Comparison of ENCODE assay signal across 7 mouse cellular contexts in the genomic region with DNA sequence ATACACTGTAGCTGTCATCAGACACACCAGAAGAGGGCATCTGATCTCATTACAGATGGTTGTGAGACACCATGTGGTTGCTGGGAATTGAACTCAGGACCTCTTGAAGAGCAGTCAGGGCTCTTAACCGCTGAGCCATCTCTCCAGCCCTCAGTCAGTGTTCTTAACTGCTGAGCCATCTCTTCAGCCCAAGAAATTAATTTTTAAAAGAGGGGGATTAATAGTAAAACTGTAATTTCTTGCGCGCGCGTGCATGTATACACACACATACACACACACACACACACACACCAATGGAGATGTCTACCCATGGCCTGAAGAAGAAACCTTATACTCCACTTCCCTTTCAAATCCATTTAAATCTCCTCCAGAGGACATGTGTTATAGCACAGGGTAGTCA. TPM values are rescaled to one million over a fixed set of nuclear protein-coding genes. Genes with fewer than 3 reads are reported as not detected.
DNase-seq lines count a peak whose midpoint lies in the region; ATAC-seq lines count a peak whose summit lies in the region.
"Not testable (repeated sequence)": the region's sequence is repeated elsewhere in the genome, so short reads cannot be mapped to it uniquely, and the experiment has no call there.
"Had no signal": no experiment of that assay in that cellular context is flagged by ENCODE, and none has a peak within 500 bp of the region (broad histone marks: within the 10 kb centered on the region; RNA-seq: fewer than 3 reads in every experiment).

No protein-coding gene starts in this region.

- not testable (repeated sequence) for H3K4me2 ChIP-seq in intestine, embryonic 14.5 days (ENCODE audit: low read length); liver, embryonic 11.5 days

- not testable (repeated sequence) for H3K4me1 ChIP-seq in heart, embryonic 10.5 days; intestine, embryonic 14.5 days (replicated peaks; ENCODE audit: control insufficient read depth, insufficient read depth, low read length); liver, embryonic 11.5 days (replicated peaks; ENCODE audit: control insufficient read depth, insufficient read depth, low read length)

- H3K9ac ChIP-seq in intestine, embryonic 14.5 days (ENCODE audit: low read length); liver, embryonic 11.5 days (ENCODE audit: low read depth, low read length): not testable (repeated sequence)

- ATAC-seq in intestine, embryonic 14.5 days (replicated peaks; ENCODE audit: low FRiP score, low TSS enrichment, low read depth); liver, embryonic 11.5 days (replicated peaks; ENCODE audit: low FRiP score): not testable (repeated sequence)

- WGBS in heart, embryonic 10.5 days, result 99% methylated on average over 5 of the region's 5 CpGs
- 97% methylated on average over 5 of the region's 5 CpGs for WGBS in intestine, embryonic 14.5 days
- 98% methylated on average over 5 of the region's 5 CpGs for WGBS in liver, embryonic 11.5 days

- H3K36me3 ChIP-seq in heart, embryonic 10.5 days, result peaks cover 39% of the 10 kb centered on the region
- H3K36me3 ChIP-seq in intestine, embryonic 14.5 days (ENCODE audit: control insufficient read depth, insufficient read depth, low read length), result peaks cover 36% of the 10 kb centered on the region
- H3K36me3 ChIP-seq in liver, embryonic 11.5 days (ENCODE audit: control insufficient read depth, insufficient read depth, low read length), result peaks cover 24% of the 10 kb centered on the region; the same call in 1 of the 2 replicates

- not testable (repeated sequence) for H3K27ac ChIP-seq in heart, embryonic 10.5 days; intestine, embryonic 14.5 days (ENCODE audit: low read depth); liver, embryonic 11.5 days (ENCODE audit: low read depth, low read length)

- DNase-seq in 416B (ENCODE audit: low read depth), result peak; percentile 6
- DNase-seq in heart, adult 11 months, result peak; percentile 51
- peak; percentile 51 for DNase-seq in heart, embryonic 10.5 days (ENCODE audit: low spot score)
- peak; percentile 18 for DNase-seq in intestine, embryonic 14.5 days (ENCODE audit: low spot score)
- DNase-seq in liver, embryonic 11.5 days (ENCODE audit: low spot score), result peak; percentile 20

- not testable (repeated sequence) for H3K9me3 ChIP-seq in heart, embryonic 10.5 days; intestine, embryonic 14.5 days (ENCODE audit: control insufficient read depth, low read length); liver, embryonic 11.5 days (ENCODE audit: control insufficient read depth, low read length)

- H3K27me3 ChIP-seq in heart, embryonic 10.5 days (ENCODE audit: insufficient read depth, poor library complexity, severe bottlenecking); intestine, embryonic 14.5 days (replicated peaks; ENCODE audit: control insufficient read depth, insufficient read depth, low read length); liver, embryonic 11.5 days (replicated peaks; ENCODE audit: control insufficient read depth, insufficient read depth, low read length): not testable (repeated sequence)

- not testable (repeated sequence) for H3K4me3 ChIP-seq in heart, embryonic 10.5 days; intestine, embryonic 14.5 days (ENCODE audit: low read depth, low read length); liver, embryonic 11.5 days (ENCODE audit: low read depth, low read length)

RNA-seq across cellular contexts. Expression of gene Rbm28, which starts 3.5 kb away (rescaled TPM):
- 30.0 and 44.4 TPM in 2 replicates for polyA plus RNA-seq in heart, embryonic 10.5 days (2016; fragmentation: Nextera tagmentation; extraction: Ambion mirVana)
- polyA plus RNA-seq in intestine, embryonic 14.5 days (2014; fragmentation: Nextera tagmentation; extraction: Ambion mirVana), result 44.6 and 49.7 TPM in 2 replicates
- polyA plus RNA-seq in liver, embryonic 11.5 days (2014; fragmentation: Nextera tagmentation; extraction: Ambion mirVana), result 48.4 and 54.6 TPM in 2 replicates

RNA-seq across cellular contexts. Expression of gene Prrt4, which starts 18.1 kb away (rescaled TPM):
- 3.2 and 4.3 TPM in 2 replicates for polyA plus RNA-seq in heart, embryonic 10.5 days (2016; fragmentation: Nextera tagmentation; extraction: Ambion mirVana)
- polyA plus RNA-seq in intestine, embryonic 14.5 days (2014; fragmentation: Nextera tagmentation; extraction: Ambion mirVana), result 0.52 and 0.78 TPM in 2 replicates
- 0.34 and 0.55 TPM in 2 replicates for polyA plus RNA-seq in liver, embryonic 11.5 days (2014; fragmentation: Nextera tagmentation; extraction: Ambion mirVana)
- polyA plus RNA-seq: activated CD4-positive, CD25-positive, alpha-beta regulatory T cell, adult 4 months; G1E had no signal

RNA-seq across cellular contexts. Expression of gene Impdh1, which starts 54.9 kb away (rescaled TPM):
- polyA plus RNA-seq in heart, embryonic 10.5 days (2016; fragmentation: Nextera tagmentation; extraction: Ambion mirVana), result 50.7 and 54.0 TPM in 2 replicates
- 47.5 and 48.1 TPM in 2 replicates for polyA plus RNA-seq in intestine, embryonic 14.5 days (2014; fragmentation: Nextera tagmentation; extraction: Ambion mirVana)
- 26.5 and 26.7 TPM in 2 replicates for polyA plus RNA-seq in liver, embryonic 11.5 days (2014; fragmentation: Nextera tagmentation; extraction: Ambion mirVana)
